Mouse (Mus musculus) ovary, postnatal 10 days (tissue): ENCODE results near the gene Brwd1.
"Not testable (repeated sequence)": the region's sequence is repeated elsewhere in the genome, so short reads cannot be mapped to it uniquely, and the experiment has no call there.

Experiments
- DNase-seq: peaks from one replicate; pipeline ENCODE4 v3.0.0; 2022; ENCODE audit warnings: low spot score

Brwd1 gene

DNA sequence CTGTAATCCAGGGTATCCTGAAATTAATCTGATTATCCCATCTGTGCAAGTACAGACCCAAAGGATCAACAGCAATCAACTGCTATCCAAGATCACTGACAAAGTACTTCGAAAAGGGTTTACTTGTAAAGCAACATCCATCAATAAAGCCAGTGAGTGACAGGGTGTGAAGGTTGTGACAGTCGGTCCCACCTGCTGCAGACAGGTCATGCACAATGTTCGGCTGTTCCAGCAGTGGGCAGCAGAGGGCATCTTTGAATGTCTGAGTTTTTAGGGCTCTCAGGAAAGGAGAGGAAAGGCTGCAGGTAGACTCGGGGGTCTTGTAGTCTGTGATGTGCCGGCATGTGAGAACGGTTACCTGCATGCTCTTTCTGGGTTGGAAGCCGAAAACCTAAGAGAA, 98.7 kb downstream of the Brwd1 start:
- no peak for DNase-seq

DNA sequence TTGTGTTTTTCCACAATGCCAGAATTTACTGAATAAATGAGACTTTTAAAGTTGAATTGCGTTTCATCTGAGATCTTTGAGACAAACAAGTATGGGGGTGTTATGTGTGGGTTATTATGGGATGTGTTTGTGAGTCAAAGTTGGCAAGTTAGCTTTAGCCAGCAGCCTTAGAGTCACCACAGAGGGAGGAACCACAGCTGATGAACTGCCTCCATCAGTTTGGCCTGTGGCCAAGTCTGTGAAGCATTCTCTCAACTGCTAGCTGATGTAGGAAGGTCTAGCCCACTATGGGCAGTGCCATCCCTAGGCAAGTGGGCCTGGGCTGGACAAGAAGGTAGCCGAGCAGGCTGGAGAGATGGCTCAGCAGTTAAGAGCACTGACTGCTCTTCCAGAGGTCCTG, 111.5 kb downstream of the Brwd1 start:
- DNase-seq: no peak

GRCm38 (mm10) chr16:95967455-95967854, 114.9 kb downstream of the Brwd1 start:
- no peak for DNase-seq

DNA sequence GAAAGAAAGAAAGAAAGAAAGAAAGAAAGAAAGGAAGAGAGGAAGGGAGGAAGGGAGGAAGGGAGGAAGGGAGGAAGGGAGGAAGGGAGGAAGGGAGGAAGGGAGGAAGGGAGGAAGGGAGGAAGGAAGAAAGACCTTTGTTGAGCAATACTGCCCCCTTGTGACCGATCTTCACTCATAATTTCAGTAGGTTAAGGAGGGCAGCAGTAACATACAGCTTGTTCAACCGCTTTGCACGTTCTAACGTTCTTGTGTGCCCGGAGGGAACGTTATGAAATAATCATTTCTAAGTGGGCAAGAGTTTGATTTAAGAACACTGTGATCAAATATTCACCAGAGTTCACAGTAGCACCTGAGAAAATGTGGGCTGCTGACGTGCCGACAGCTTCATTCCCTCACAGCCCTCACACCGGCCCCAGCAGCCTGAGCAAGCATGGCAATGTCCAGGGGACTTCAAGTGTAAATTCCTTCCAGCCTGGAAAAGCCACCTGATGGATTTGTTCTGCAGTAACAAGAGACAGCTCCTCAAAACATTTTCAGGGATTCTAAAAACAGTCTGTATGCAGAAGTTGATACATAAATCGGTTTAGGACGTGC, 117.8 kb downstream of the Brwd1 start:
- no peak for DNase-seq

- DNase-seq: not testable (repeated sequence)
Measured at GRCm38 (mm10) chr16:95961484-95961883, 120.8 kb downstream of the Brwd1 start.

- not testable (repeated sequence) for DNase-seq
Measured at GRCm38 (mm10) chr16:95960689-95961088, 121.6 kb downstream of the Brwd1 start.

- DNase-seq: no peak
Measured at GRCm38 (mm10) chr16:95958080-95958479, 124.2 kb downstream of the Brwd1 start.

- no peak for DNase-seq
Measured at GRCm38 (mm10) chr16:95956618-95957017, 125.7 kb downstream of the Brwd1 start.

DNA sequence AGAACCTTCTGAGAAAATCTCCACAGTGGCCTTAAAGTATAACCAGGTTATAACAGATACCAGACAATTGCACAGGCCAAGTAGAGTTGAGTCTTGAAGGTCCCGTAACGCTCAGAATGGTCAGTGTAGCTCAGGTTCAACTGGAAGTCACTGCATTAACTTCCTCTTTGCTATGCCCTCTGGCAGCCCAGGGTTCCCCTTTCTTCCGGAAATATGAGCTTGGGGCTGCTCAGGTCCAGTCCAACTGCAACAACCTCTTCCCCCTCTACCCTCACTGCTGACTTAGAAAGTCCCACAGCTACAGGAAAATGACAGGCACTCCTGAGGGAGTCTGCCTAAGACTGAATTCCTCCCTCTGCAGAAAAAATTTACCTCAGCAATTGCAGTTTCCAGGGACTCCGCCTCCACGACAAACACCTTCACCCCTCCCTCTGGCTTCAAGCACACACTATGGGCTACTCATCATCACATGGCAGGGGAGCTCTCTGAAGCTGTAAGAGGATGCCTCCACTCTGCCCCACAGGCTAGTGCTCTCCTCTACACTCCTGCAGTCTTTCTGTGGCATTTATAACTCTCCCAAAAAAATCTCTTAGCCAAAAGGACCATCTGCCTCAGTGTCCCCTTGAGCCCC, 126.5 kb downstream of the Brwd1 start:
- DNase-seq: no peak

- DNase-seq: no peak
Measured at GRCm38 (mm10) chr16:95954341-95954740, 128.0 kb downstream of the Brwd1 start.

- DNase-seq: no peak
Measured at GRCm38 (mm10) chr16:95953159-95953650, 129.1 kb downstream of the Brwd1 start.

GRCm38 (mm10) chr16:95951471-95951870, 130.9 kb downstream of the Brwd1 start:
- no peak for DNase-seq

GRCm38 (mm10) chr16:95945389-95946311, 136.7 kb downstream of the Brwd1 start:
- peak; percentile 53 for DNase-seq

DNA sequence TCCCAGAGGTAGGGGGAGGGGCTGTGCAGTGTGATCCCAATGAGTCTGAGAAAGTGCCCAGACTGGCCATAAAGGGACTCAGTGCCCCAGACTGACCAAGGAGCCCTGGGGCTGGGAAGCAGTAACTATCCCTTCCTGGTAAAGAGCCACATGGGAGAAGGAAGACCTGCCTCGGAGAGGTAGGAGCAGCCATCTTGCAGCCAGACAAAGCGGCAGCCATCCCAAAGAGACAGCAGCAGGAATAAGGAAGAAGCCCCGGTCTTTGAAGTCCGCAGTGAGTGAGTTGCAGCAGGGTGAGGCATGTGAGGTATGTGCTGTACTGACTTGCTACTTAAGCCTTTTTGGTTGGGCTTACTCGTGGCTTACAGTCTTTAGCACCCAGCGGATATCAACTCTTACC, 139.1 kb downstream of the Brwd1 start:
- DNase-seq: no peak
